Mouse (Mus musculus) MEL (cell line): ENCODE results near the gene Tvp23a. TPM values are rescaled to one million over a fixed set of nuclear protein-coding genes. Genes with fewer than 3 reads are reported as not detected.

Experiments
- DNase-seq: peaks from one replicate; pipeline ENCODE4 v3.0.0; 2011; ENCODE audit warnings: low read depth, low spot score
- H3K27ac ChIP-seq: 2 replicates; pipeline ENCODE4 v1.5.1; 2012; ENCODE audit warnings: low read depth, mild to moderate bottlenecking, control low read depth, low read length, moderate library complexity; ENCODE audit not compliant: control insufficient read depth
- H3K27me3 ChIP-seq, 2 experiments: fragments of 150-350 bp in 1 of 2; sonication (generic) in 1 of 2; 2 replicates each; pipeline ENCODE4 v1.6.1; 2012; ENCODE audit warnings: low read length in 2 of 2, mild to moderate bottlenecking in 2 of 2, improper control_type of control experiment in 1 of 2, moderate library complexity in 1 of 2; ENCODE audit not compliant: insufficient read depth in 2 of 2, control insufficient read depth in 1 of 2
- H3K36me3 ChIP-seq, 2 experiments: 2 replicates each; pipeline ENCODE4 v1.6.1; 2012 to 2014; ENCODE audit warnings: low read length in 2 of 2, improper control_type of control experiment in 1 of 2, inconsistent platforms in 1 of 2, mild to moderate bottlenecking in 1 of 2; ENCODE audit not compliant: insufficient read depth in 2 of 2, control insufficient read depth in 1 of 2
- H3K4me1 ChIP-seq, 2 experiments: fragments of 150-350 bp in 1 of 2; sonication (generic) in 1 of 2; 2 replicates each; pipeline ENCODE4 v1.6.1; 2012; ENCODE audit warnings: low read length in 2 of 2, improper control_type of control experiment in 1 of 2, mild to moderate bottlenecking in 1 of 2; ENCODE audit not compliant: insufficient read depth in 2 of 2, control insufficient read depth in 1 of 2
- H3K4me3 ChIP-seq, 2 experiments: fragments of 150-350 bp in 1 of 2; sonication (generic) in 1 of 2; 2 replicates each; pipeline ENCODE4 v1.5.1; 2012; ENCODE audit warnings: low read depth in 2 of 2, low read length in 2 of 2, mild to moderate bottlenecking in 2 of 2, moderate library complexity in 2 of 2, control low read depth in 1 of 2, improper control_type of control experiment in 1 of 2; ENCODE audit not compliant: control insufficient read depth in 1 of 2, insufficient read depth in 1 of 2
- H3K79me2 ChIP-seq: 2 replicates; pipeline ENCODE4 v1.6.1; 2012; ENCODE audit warnings: mild to moderate bottlenecking, low read length, moderate library complexity; ENCODE audit not compliant: control insufficient read depth, poor library complexity, insufficient read depth
- H3K9ac ChIP-seq: 2 replicates; pipeline ENCODE4 v1.6.1; 2012; ENCODE audit warnings: low read depth, mild to moderate bottlenecking, control low read depth, low read length, moderate library complexity; ENCODE audit not compliant: control insufficient read depth, poor library complexity, severe bottlenecking
- H3K9me3 ChIP-seq: fragments of 150-350 bp; sonication (generic); replicated peaks from 2 replicates; pipeline ENCODE4 v1.6.1; 2012; ENCODE audit warnings: mild to moderate bottlenecking, low read length, improper control_type of control experiment, moderate library complexity; ENCODE audit not compliant: insufficient read depth
- BHLHE40 ChIP-seq: IDR thresholded peaks from 2 replicates; pipeline ENCODE4 v1.6.1; 2012; ENCODE audit warnings: low read depth, mild to moderate bottlenecking, inconsistent platforms, low read length, improper control_type of control experiment, borderline replicate concordance
- CHD1 ChIP-seq: IDR thresholded peaks from 2 replicates; pipeline ENCODE4 v1.6.1; 2012; ENCODE audit warnings: low read depth, mild to moderate bottlenecking, inconsistent platforms, low read length, improper control_type of control experiment
- E2F4 ChIP-seq: IDR thresholded peaks from 2 replicates; pipeline ENCODE4 v1.6.1; 2011; ENCODE audit warnings: low read depth, low read length, improper control_type of control experiment, borderline replicate concordance
- ELF1 ChIP-seq: IDR thresholded peaks from 2 replicates; pipeline ENCODE4 v1.6.1; 2014; ENCODE audit warnings: low read depth, mild to moderate bottlenecking, inconsistent platforms, low read length, improper control_type of control experiment, moderate library complexity
- EP300 ChIP-seq, 2 experiments: IDR thresholded peaks; 2 replicates each; pipeline ENCODE4 v1.6.1; 2011; ENCODE audit warnings: improper control_type of control experiment in 2 of 2, low read length in 2 of 2, low read depth in 1 of 2, mild to moderate bottlenecking in 1 of 2
- ETS1 ChIP-seq: IDR thresholded peaks from 2 replicates; pipeline ENCODE4 v1.6.1; 2012; ENCODE audit warnings: low read depth, mild to moderate bottlenecking, inconsistent platforms, low read length, improper control_type of control experiment, moderate library complexity
- HCFC1 ChIP-seq: IDR thresholded peaks from 2 replicates; pipeline ENCODE4 v1.6.1; 2012; ENCODE audit warnings: low read depth, mild to moderate bottlenecking, inconsistent platforms, low read length, improper control_type of control experiment, moderate library complexity
- KAT2A ChIP-seq: conservative IDR thresholded peaks from 2 replicates; pipeline ENCODE4 v1.6.1; 2012; ENCODE audit warnings: low read depth, low read length, improper control_type of control experiment, inconsistent platforms
- MAFK ChIP-seq: IDR thresholded peaks from 2 replicates; pipeline ENCODE4 v1.6.1; 2011; ENCODE audit warnings: low read depth, mild to moderate bottlenecking, low read length, improper control_type of control experiment, borderline replicate concordance
- MAX ChIP-seq: IDR thresholded peaks from 2 replicates; pipeline ENCODE4 v1.6.1; 2011; ENCODE audit warnings: low read length, improper control_type of control experiment
- MXI1 ChIP-seq: IDR thresholded peaks from 2 replicates; pipeline ENCODE4 v1.6.1; 2011; ENCODE audit warnings: mild to moderate bottlenecking, low read depth, low read length, improper control_type of control experiment
- MYB ChIP-seq: IDR thresholded peaks from 2 replicates; pipeline ENCODE4 v1.6.1; 2011; ENCODE audit warnings: mild to moderate bottlenecking, low read depth, low read length, improper control_type of control experiment
- MYC ChIP-seq: IDR thresholded peaks from 2 replicates; pipeline ENCODE4 v1.6.1; 2011; ENCODE audit warnings: low read depth, mild to moderate bottlenecking, low read length, improper control_type of control experiment, moderate library complexity
- NELFE ChIP-seq: IDR thresholded peaks from 2 replicates; pipeline ENCODE4 v1.6.1; 2011; ENCODE audit warnings: low read depth, low read length, improper control_type of control experiment
- POLR2AphosphoS5 ChIP-seq: IDR thresholded peaks from 2 replicates; pipeline ENCODE4 v1.6.1; 2012; ENCODE audit warnings: low read depth, borderline replicate concordance, mild to moderate bottlenecking, inconsistent platforms, low read length, moderate library complexity, mixed read lengths
- RCOR1 ChIP-seq: IDR thresholded peaks from 2 replicates; pipeline ENCODE4 v1.6.1; 2012; ENCODE audit warnings: low read depth, mild to moderate bottlenecking, inconsistent platforms, low read length, improper control_type of control experiment
- SIN3A ChIP-seq: IDR thresholded peaks from 2 replicates; pipeline ENCODE4 v1.6.1; 2012; ENCODE audit warnings: low read length, improper control_type of control experiment, inconsistent platforms
- SMC3 ChIP-seq: IDR thresholded peaks from 2 replicates; pipeline ENCODE4 v1.6.1; 2011; ENCODE audit warnings: low read depth, low read length, improper control_type of control experiment
- TAL1 ChIP-seq: IDR thresholded peaks from 2 replicates; pipeline ENCODE4 v1.6.1; 2012; ENCODE audit warnings: mild to moderate bottlenecking, inconsistent platforms, low read length, moderate library complexity, mixed read lengths
- TBP ChIP-seq: IDR thresholded peaks from 2 replicates; pipeline ENCODE4 v1.8.0; 2011; ENCODE audit warnings: low read depth, low read length, improper control_type of control experiment
- TCF12 ChIP-seq: IDR thresholded peaks from 2 replicates; pipeline ENCODE4 v1.6.1; 2014; ENCODE audit warnings: low read depth, mild to moderate bottlenecking, inconsistent platforms, low read length, improper control_type of control experiment, moderate library complexity
- UBTF ChIP-seq: IDR thresholded peaks from 2 replicates; pipeline ENCODE4 v1.6.1; 2012; ENCODE audit warnings: low read depth, mild to moderate bottlenecking, inconsistent platforms, low read length, improper control_type of control experiment, moderate library complexity, borderline replicate concordance; ENCODE audit not compliant: insufficient read depth
- USF1 ChIP-seq: IDR thresholded peaks from 2 replicates; pipeline ENCODE4 v1.6.1; 2014; ENCODE audit warnings: low read depth, mild to moderate bottlenecking, inconsistent platforms, low read length, improper control_type of control experiment, moderate library complexity
- ZC3H11A ChIP-seq: IDR thresholded peaks from 2 replicates; pipeline ENCODE4 v1.6.1; 2012; ENCODE audit warnings: low read depth, mild to moderate bottlenecking, inconsistent platforms, low read length, improper control_type of control experiment
- polyA plus RNA-seq, 2 experiments: library from polyadenylated mRNA; stranded (reverse) in 1 of 2; unstranded in 1 of 2; fragments of >175 nt in 1 of 2; fragments of >200 nt in 1 of 2; gene quantifications; 2 replicates each; pipeline versions ENCODE4 v1.2.1 to v1.2.4; 2012; ENCODE audit warnings: low replicate concordance in 2 of 2, low read depth in 1 of 2; ENCODE audit not compliant: insufficient read length in 2 of 2, insufficient read depth in 1 of 2, missing spikeins in 1 of 2
- total RNA-seq: library from RNA; depleted of rRNA; stranded (reverse); fragments of 300-350 nt; gene quantifications from 2 replicates; pipeline ENCODE4 v1.2.3, GENCODE M21; 2012

The Tvp23a gene
- total and polyA plus RNA-seq, 3 experiments = 0.31 to 0.81 TPM; not detected in 1

DNA sequence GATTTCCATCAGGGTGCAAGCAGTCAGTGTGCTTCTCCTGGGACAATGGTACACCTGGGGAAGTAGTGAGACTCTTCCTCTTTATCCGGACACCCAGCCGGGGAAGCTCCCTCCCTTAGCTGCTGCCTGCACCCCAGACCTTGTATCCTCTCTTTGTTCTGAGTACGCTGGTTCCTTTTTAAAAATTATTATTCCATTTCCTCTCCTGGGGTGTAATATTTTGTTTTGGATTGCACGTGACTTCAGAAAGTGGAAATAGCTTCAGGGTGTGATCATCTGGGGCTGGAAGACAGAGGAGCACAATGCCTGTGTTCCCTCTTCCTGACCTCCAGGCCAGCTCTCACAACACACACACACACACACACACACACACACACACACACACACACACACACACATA is 35.2 kb upstream of the Tvp23a start:
- no peaks in the 10 kb centered on the region for H3K79me2 ChIP-seq
- H3K27ac ChIP-seq = no peak overlapping the region
- no peaks in the 10 kb centered on the region for H3K4me1 ChIP-seq
- DNase-seq = no peak
- peaks cover 0 to 7% of the 10 kb centered on the region in 2 experiments; a peak in 1 of 4 replicates for H3K27me3 ChIP-seq
- H3K9ac ChIP-seq = no peak overlapping the region
- no peak for TF ChIP-seq RCOR1
- no peak for TF ChIP-seq E2F4
- TF ChIP-seq ZC3H11A = no peak
- no peak for TF ChIP-seq EP300 (IDR thresholded peaks at IDR 0.05; ENCODE audit: low read depth in 1 of 2, low read length in 2 of 2)
- no peak for TF ChIP-seq SIN3A
- no peak for TF ChIP-seq SMC3
- no peak for TF ChIP-seq ELF1
- no peak for TF ChIP-seq NELFE
- TF ChIP-seq UBTF = no peak
- TF ChIP-seq MAX = no peak
- no peak for TF ChIP-seq ETS1
- TF ChIP-seq CHD1 = no peak
- no peak for TF ChIP-seq MAFK
- no peak for TF ChIP-seq POLR2AphosphoS5
- no peak for TF ChIP-seq HCFC1
- TF ChIP-seq TAL1 = no peak
- no peak for TF ChIP-seq MYC
- no peak for TF ChIP-seq TCF12
- TF ChIP-seq BHLHE40 = no peak
- no peaks in the 10 kb centered on the region for H3K36me3 ChIP-seq
- H3K9me3 ChIP-seq = no peaks in the 10 kb centered on the region
- no peak overlapping the region for H3K4me3 ChIP-seq

DNA sequence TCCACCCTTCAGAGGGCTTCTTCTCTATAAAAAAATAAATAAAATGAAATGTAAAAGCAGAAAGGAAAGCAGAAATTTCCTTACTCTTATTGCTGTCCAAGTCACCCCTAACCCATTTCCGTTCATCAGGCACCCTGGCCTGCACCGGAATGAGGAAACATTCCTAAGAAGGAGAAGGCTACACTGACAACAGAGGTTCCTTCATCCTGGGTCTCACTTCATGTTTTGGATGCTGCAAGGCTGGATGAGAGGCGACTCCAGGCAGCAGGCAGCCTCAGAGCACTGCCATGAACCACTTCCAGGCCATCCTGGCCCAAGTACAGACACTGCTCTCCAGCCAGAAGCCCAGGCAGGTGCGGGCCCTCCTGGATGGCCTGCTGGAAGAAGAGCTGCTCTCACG is 32.7 kb upstream of the Tvp23a start, which contains the start of gene Ciita:
TSS of gene Ciita (plus strand) at position 203 of the 400 bp plus-strand sequence.
- H3K79me2 ChIP-seq = no peaks in the 10 kb centered on the region
- H3K4me1 ChIP-seq = no peaks in the 10 kb centered on the region
- TF ChIP-seq TAL1 = no peak
- TF ChIP-seq MXI1 = no peak
- no peak for TF ChIP-seq KAT2A
- no peak for TF ChIP-seq USF1
- no peak for TF ChIP-seq MYB
- TF ChIP-seq TBP = no peak
- no peak for TF ChIP-seq ZC3H11A
- H3K27me3 ChIP-seq = peaks cover 0 to 7% of the 10 kb centered on the region in 2 experiments; a peak in 2 of 4 replicates
- H3K36me3 ChIP-seq = no peaks in the 10 kb centered on the region
- DNase-seq = no peak
- no peak within 1 kb of the TSS for H3K9ac ChIP-seq
- H3K4me3 ChIP-seq = no peak within 1 kb of the TSS
- H3K9me3 ChIP-seq = no peaks in the 10 kb centered on the region
- no peak within 1 kb of the TSS for H3K27ac ChIP-seq
